Comparison of ENCODE assay signal across 13 mouse cellular contexts in genomic region chr19:31074717-31075063, GRCm38 (mm10). TPM values are rescaled to one million over a fixed set of nuclear protein-coding genes. Genes with fewer than 3 reads are reported as not detected.
DNase-seq lines count a peak whose midpoint lies in the region; ATAC-seq and TF ChIP-seq lines count a peak whose summit lies in the region.
"Had no signal": no experiment of that assay in that cellular context is flagged by ENCODE, and none has a peak within 500 bp of the region (broad histone marks: within the 10 kb centered on the region; RNA-seq: fewer than 3 reads in every experiment).

No protein-coding gene starts in this region.

- peak overlapping the region; percentile 19 for H3K4me3 ChIP-seq in heart, embryonic 12.5 days
- peak overlapping the region; percentile 33 for H3K4me3 ChIP-seq in forebrain, embryonic 10.5 days
- peak overlapping the region; percentile 11; the same call in 1 of the 2 replicates for H3K4me3 ChIP-seq in hindbrain, embryonic 15.5 days
- peak overlapping the region; percentile 15; the same call in 1 of the 2 replicates for H3K4me3 ChIP-seq in midbrain, postnatal 0 days (ENCODE audit: low read depth, low read length)
- H3K4me3 ChIP-seq: erythroblast, embryonic 14.5 days had no signal

- 19% methylated on average over 3 of the region's 3 CpGs for WGBS in heart, embryonic 12.5 days
- 7% methylated on average over 3 of the region's 3 CpGs for WGBS in forebrain, embryonic 10.5 days
- 7% methylated on average over 3 of the region's 3 CpGs for WGBS in hindbrain, embryonic 15.5 days
- 5% methylated on average over 3 of the region's 3 CpGs for WGBS in midbrain, postnatal 0 days

- no peak for ATAC-seq in heart, embryonic 12.5 days (ENCODE audit: insufficient number of reproducible peaks, low FRiP score)
- ATAC-seq in hindbrain, embryonic 15.5 days (ENCODE audit: low FRiP score, low read depth), result 0 out of 2 replicates have a peak, but pooled peaks have one; percentile 45
- no peak for ATAC-seq in midbrain, postnatal 0 days (ENCODE audit: low FRiP score)
- ATAC-seq: CD4-positive, CD25-positive, alpha-beta regulatory T cell, adult 4 months had no signal

- no peak for TF ChIP-seq CTCF in midbrain, postnatal 0 days (IDR thresholded peaks at IDR 0.05)

- H3K27me3 ChIP-seq in heart, embryonic 12.5 days (replicated peaks), result no peaks in the 10 kb centered on the region
- H3K27me3 ChIP-seq in forebrain, embryonic 10.5 days (ENCODE audit: poor library complexity, severe bottlenecking), result no peaks in the 10 kb centered on the region
- H3K27me3 ChIP-seq in hindbrain, embryonic 15.5 days, result no peaks in the 10 kb centered on the region
- no peaks in the 10 kb centered on the region for H3K27me3 ChIP-seq in midbrain, postnatal 0 days (ENCODE audit: insufficient read depth, low read length)

- peak overlapping the region; percentile 39; the same call in 1 of the 2 replicates for H3K27ac ChIP-seq in heart, embryonic 12.5 days (ENCODE audit: poor library complexity, severe bottlenecking)
- H3K27ac ChIP-seq in forebrain, embryonic 10.5 days, result peak overlapping the region; percentile 79
- H3K27ac ChIP-seq in hindbrain, embryonic 15.5 days (replicated peaks), result peak overlapping the region; percentile 22
- H3K27ac ChIP-seq in midbrain, postnatal 0 days (ENCODE audit: low read depth, low read length), result no peak overlapping the region

- no peak for DNase-seq in heart, adult 8-10 months (ENCODE audit: low spot score)
- peak; percentile 23 for DNase-seq in forebrain, embryonic 10.5 days (ENCODE audit: extremely low spot score, low spot score)
- DNase-seq in midbrain, postnatal 0 days (ENCODE audit: low spot score), result no peak
- DNase-seq in cerebellum, adult 9-10 months, result no peak
- no peak for DNase-seq in frontal cortex, postnatal 10 days (ENCODE audit: low spot score in 2 of 2)
- no peak for DNase-seq in left cerebral cortex, adult 11 months (ENCODE audit: low spot score)
- DNase-seq: kidney, adult 8-10 months; lung, postnatal 10 days; right cerebral cortex, postnatal 14 days had no signal

- peak overlapping the region; percentile 5; the same call in 1 of the 2 replicates for H3K9ac ChIP-seq in heart, embryonic 12.5 days
- no peak overlapping the region for H3K9ac ChIP-seq in hindbrain, embryonic 15.5 days
- no peak overlapping the region for H3K9ac ChIP-seq in midbrain, postnatal 0 days (replicated peaks; ENCODE audit: low read length, poor library complexity, severe bottlenecking)

- no peaks in the 10 kb centered on the region for H3K36me3 ChIP-seq in heart, embryonic 12.5 days
- no peaks in the 10 kb centered on the region for H3K36me3 ChIP-seq in forebrain, embryonic 10.5 days (replicated peaks)
- no peaks in the 10 kb centered on the region for H3K36me3 ChIP-seq in hindbrain, embryonic 15.5 days
- H3K36me3 ChIP-seq in midbrain, postnatal 0 days (ENCODE audit: insufficient read depth, low read length), result no peaks in the 10 kb centered on the region

- H3K4me2 ChIP-seq in heart, embryonic 12.5 days, result peak overlapping the region; percentile 55
- H3K4me2 ChIP-seq in hindbrain, embryonic 15.5 days, result peak overlapping the region; percentile 46
- peak overlapping the region; percentile 16 for H3K4me2 ChIP-seq in midbrain, postnatal 0 days (ENCODE audit: low read depth, low read length, poor library complexity, severe bottlenecking)

- peaks cover 5% of the 10 kb centered on the region; the same call in 1 of the 2 replicates for H3K4me1 ChIP-seq in heart, embryonic 12.5 days (replicated peaks)
- peaks cover 17% of the 10 kb centered on the region for H3K4me1 ChIP-seq in forebrain, embryonic 10.5 days
- H3K4me1 ChIP-seq in hindbrain, embryonic 15.5 days (replicated peaks), result peaks cover 11% of the 10 kb centered on the region
- no peaks in the 10 kb centered on the region for H3K4me1 ChIP-seq in midbrain, postnatal 0 days (ENCODE audit: insufficient read depth, low read length)

- no peaks in the 10 kb centered on the region for H3K9me3 ChIP-seq in heart, embryonic 12.5 days (replicated peaks)
- H3K9me3 ChIP-seq in forebrain, embryonic 10.5 days, result no peaks in the 10 kb centered on the region
- H3K9me3 ChIP-seq in hindbrain, embryonic 15.5 days, result no peaks in the 10 kb centered on the region
- H3K9me3 ChIP-seq in midbrain, postnatal 0 days (ENCODE audit: low read length), result no peaks in the 10 kb centered on the region

RNA-seq across cellular contexts. Expression of gene Cstf2t, which starts 7.9 kb away (rescaled TPM):
- polyA plus RNA-seq in heart, embryonic 12.5 days (2016; fragmentation: Nextera tagmentation; extraction: Ambion mirVana), result 47.5 and 48.5 TPM in 2 replicates
- 10 to 100 TPM; 22.4 to 27.1 (median 25.7) TPM for total RNA-seq in heart, adult 8-10 months (2022)
- polyA plus RNA-seq in forebrain, embryonic 10.5 days (2016; fragmentation: Nextera tagmentation; extraction: Ambion mirVana), result 48.7 and 55.2 TPM in 2 replicates
- polyA plus RNA-seq in hindbrain, embryonic 15.5 days (2015; fragmentation: Nextera tagmentation; extraction: Ambion mirVana), result 70.9 and 73.6 TPM in 2 replicates
- total RNA-seq in midbrain, postnatal 0 days (2014; rRNA removed), result 78.5 and 81.3 TPM in 2 replicates
- polyA plus RNA-seq in midbrain, postnatal 0 days (2015; fragmentation: Nextera tagmentation; extraction: Ambion mirVana), result 54.4 and 59.2 TPM in 2 replicates
